Mouse (Mus musculus): ENCODE data around the gene Dennd1c. TPM values are rescaled to one million over a fixed set of nuclear protein-coding genes. Genes with fewer than 3 reads are reported as not detected.
A peak's percentile ranks its signal among the peaks of the same experiment; 100 is the strongest.

Gene Dennd1c
- 2.4 and 4.2 TPM in 2 replicates for polyA plus RNA-seq (2015; fragmentation: Nextera tagmentation; extraction: Ambion mirVana)

DNA sequence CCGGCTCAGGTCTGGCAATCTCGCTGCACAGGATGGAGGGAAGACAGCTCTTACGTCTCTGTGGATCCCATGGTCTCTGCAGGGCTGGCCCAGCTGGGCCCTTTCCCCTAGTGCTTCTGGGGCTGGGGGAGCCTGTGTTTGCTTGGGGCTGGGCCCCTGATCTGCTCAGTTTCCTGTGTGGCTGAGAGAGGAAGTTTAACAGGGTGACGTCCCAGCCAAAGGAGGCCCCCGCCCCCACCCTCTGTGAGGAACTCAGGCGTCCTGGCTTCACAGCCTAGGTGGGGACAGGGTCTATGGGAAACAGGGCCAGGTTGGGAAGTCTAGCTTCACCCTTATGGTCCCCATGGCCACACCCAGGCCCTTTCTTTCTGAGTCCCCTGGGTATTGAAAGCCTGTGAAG, at the start of gene Dennd1c:
Gene Dennd1c (minus strand): TSS at position 179 of the 400 bp plus-strand sequence.
- ATAC-seq = peak; percentile 26; the same call in 1 of the 2 replicates
- whole genome bisulfite sequencing = 62% methylated on average over 6 of the region's 6 CpGs
- no peak within 1 kb of the TSS for H3K27ac ChIP-seq (ENCODE audit: low read length)
- no peak within 1 kb of the TSS for H3K9ac ChIP-seq (replicated peaks; ENCODE audit: low read depth, low read length)
- H3K4me3 ChIP-seq (replicated peaks; ENCODE audit: low read length) = no peak within 1 kb of the TSS
- H3K4me1 ChIP-seq (replicated peaks; ENCODE audit: control insufficient read depth, insufficient read depth, low read length) = no peaks in the 10 kb centered on the region
- peaks cover 17% of the 10 kb centered on the region for H3K36me3 ChIP-seq (ENCODE audit: control insufficient read depth, insufficient read depth)
- H3K4me2 ChIP-seq (ENCODE audit: low read length) = no peak within 1 kb of the TSS
- H3K9me3 ChIP-seq (ENCODE audit: control insufficient read depth, low read length) = no peaks in the 10 kb centered on the region
- no peaks in the 10 kb centered on the region for H3K27me3 ChIP-seq (replicated peaks; ENCODE audit: control insufficient read depth, insufficient read depth, low read length)

DNA sequence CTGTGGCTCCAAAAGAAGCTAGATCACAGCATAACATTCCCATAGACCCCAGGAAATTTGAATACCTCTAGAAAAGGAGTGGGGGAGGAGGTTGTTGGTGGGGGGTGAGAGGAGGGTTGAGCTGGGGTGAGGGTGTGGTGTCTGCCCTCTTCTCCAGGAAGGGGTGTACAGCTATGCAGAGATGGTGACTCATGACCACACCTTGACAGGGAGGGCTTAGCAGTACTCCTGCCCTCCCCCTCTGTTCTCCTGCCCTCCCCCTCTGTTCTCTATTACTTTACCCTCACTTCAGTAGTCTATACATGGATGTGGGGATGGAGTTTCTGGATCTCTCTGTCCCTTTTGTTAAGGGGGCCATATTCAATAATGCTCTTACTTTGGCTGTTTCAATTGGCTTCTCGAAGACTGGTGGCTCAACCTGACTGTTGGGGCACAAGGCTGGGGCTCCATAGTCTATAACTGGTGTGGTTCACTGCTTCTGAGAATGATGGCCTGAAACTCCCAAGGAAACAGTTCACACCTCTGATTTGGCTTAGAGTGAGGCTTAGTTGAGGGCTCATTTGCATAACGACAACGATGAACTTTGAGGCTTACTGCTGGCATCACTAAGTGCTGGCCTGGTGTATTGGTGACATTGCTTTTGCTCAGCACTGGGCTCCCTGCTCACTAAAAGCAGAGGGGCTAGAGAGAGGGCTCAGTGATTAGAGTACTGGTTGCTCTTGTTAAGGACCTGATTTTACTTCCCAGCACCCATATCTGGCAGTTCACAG, 47.7 kb upstream of the Dennd1c start:
- no peaks in the 10 kb centered on the region for H3K9me3 ChIP-seq (ENCODE audit: control insufficient read depth, low read length)
- WGBS = 55% methylated on average over 3 of the region's 3 CpGs
- H3K27me3 ChIP-seq (replicated peaks; ENCODE audit: control insufficient read depth, insufficient read depth, low read length) = no peaks in the 10 kb centered on the region
- no peak overlapping the region for H3K27ac ChIP-seq (ENCODE audit: low read length)
- H3K9ac ChIP-seq (replicated peaks; ENCODE audit: low read depth, low read length) = no peak overlapping the region
- H3K36me3 ChIP-seq (ENCODE audit: control insufficient read depth, insufficient read depth) = no peaks in the 10 kb centered on the region
- H3K4me1 ChIP-seq (replicated peaks; ENCODE audit: control insufficient read depth, insufficient read depth, low read length) = no peaks in the 10 kb centered on the region
- no peak overlapping the region for H3K4me2 ChIP-seq (ENCODE audit: low read length)
- ATAC-seq = no peak
- H3K4me3 ChIP-seq (replicated peaks; ENCODE audit: low read length) = no peak overlapping the region

DNA sequence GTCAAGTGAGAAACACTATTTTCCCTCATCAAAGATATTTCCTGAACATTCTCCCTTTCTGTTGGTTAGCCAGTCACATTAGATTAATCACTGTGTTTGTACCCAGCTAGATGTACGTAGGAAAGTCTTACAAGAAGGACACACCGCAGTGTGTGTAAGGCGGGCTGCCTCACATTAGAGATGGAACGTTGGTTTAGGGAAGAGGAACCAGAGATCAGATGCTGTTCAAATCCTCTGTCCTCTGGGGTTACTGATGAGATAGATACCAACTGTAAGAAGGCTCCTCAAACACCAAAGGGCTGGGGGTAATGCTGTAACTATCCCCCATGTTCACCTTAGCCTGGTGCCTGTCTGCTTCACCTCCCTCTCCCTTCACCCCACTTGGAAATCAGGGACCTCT, 46.5 kb upstream of the Dennd1c start:
- 90% methylated on average over 4 of the region's 4 CpGs for WGBS
- no peak for ATAC-seq
- no peak overlapping the region for H3K27ac ChIP-seq (ENCODE audit: low read length)
- no peak overlapping the region for H3K4me2 ChIP-seq (ENCODE audit: low read length)
- no peaks in the 10 kb centered on the region for H3K27me3 ChIP-seq (replicated peaks; ENCODE audit: control insufficient read depth, insufficient read depth, low read length)
- no peaks in the 10 kb centered on the region for H3K36me3 ChIP-seq (ENCODE audit: control insufficient read depth, insufficient read depth)
- H3K9ac ChIP-seq (replicated peaks; ENCODE audit: low read depth, low read length) = no peak overlapping the region
- no peak overlapping the region for H3K4me3 ChIP-seq (replicated peaks; ENCODE audit: low read length)
- H3K9me3 ChIP-seq (ENCODE audit: control insufficient read depth, low read length) = no peaks in the 10 kb centered on the region
- H3K4me1 ChIP-seq (replicated peaks; ENCODE audit: control insufficient read depth, insufficient read depth, low read length) = no peaks in the 10 kb centered on the region

DNA sequence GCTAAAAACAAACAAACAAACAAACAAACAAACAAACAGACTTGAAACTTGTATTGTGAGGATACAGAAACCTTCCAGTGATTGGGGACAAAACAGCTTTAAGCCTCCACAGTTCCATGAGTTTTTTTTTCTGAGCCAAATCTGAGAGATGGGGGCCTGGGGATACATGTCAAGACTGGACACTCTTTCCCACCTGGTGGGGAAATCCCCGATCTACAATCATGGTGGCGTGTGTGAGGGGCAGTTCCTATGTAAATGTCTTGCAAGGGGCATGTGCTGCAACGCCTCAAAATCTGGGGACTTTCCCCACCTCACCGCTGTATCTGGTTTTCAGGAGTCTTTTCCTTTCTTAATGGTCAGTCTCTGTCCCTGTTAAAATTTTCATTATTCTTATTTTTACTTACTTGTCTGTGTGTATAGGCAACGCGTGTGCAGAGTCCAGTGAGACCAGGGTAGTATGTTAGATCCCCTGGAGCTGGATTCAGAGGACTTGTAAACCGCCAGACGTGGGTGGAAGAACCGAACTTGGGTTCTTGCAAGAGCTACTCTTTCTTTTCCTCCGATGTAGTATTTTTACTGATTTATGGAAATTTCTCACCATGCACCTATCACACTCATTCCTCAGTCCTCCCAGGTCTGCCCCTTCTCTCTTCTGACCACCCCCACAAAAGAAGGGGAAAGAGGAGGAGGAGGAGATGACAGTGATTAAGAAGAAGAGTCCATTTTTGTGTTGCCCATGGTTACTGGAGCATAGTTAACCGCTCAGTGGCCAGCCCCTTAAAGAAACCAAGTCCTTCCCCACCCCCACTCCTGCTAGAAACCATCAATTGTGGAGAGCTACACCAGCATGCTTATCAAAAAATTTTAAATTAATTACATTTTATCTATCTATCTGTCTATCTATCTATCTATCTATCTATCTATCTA, 45.1 kb upstream of the Dennd1c start:
- ATAC-seq = no peak
- no peaks in the 10 kb centered on the region for H3K36me3 ChIP-seq (ENCODE audit: control insufficient read depth, insufficient read depth)
- H3K4me3 ChIP-seq (replicated peaks; ENCODE audit: low read length) = no peak overlapping the region
- no peaks in the 10 kb centered on the region for H3K9me3 ChIP-seq (ENCODE audit: control insufficient read depth, low read length)
- no peaks in the 10 kb centered on the region for H3K4me1 ChIP-seq (replicated peaks; ENCODE audit: control insufficient read depth, insufficient read depth, low read length)
- WGBS = 89% methylated on average over 11 of the region's 11 CpGs
- H3K4me2 ChIP-seq (ENCODE audit: low read length) = no peak overlapping the region
- H3K9ac ChIP-seq (replicated peaks; ENCODE audit: low read depth, low read length) = no peak overlapping the region
- H3K27ac ChIP-seq (ENCODE audit: low read length) = no peak overlapping the region
- no peaks in the 10 kb centered on the region for H3K27me3 ChIP-seq (replicated peaks; ENCODE audit: control insufficient read depth, insufficient read depth, low read length)

DNA sequence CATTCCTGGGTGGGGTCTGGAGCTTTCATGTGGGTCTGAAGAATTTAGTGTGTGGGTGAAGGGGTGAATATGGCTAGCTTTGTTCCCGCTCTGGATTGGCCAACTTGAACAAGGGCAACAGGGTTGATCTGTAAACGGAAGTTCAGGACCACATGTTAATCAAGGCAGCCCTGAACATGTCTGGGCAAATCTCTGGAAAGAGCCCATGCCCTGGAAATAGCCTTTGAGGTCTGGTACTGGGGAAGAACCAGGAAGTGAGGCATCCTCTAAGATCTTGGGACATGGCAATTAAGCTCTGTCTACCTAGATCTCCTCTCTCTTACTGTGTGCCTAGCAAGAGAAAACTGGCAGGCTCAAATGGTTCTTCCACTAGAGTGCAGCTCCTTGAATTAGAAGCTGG, 43.5 kb upstream of the Dennd1c start:
- ATAC-seq = no peak
- no peak overlapping the region for H3K9ac ChIP-seq (replicated peaks; ENCODE audit: low read depth, low read length)
- H3K27me3 ChIP-seq (replicated peaks; ENCODE audit: control insufficient read depth, insufficient read depth, low read length) = no peaks in the 10 kb centered on the region
- WGBS = 93% methylated on average over 2 of the region's 2 CpGs
- no peak overlapping the region for H3K4me2 ChIP-seq (ENCODE audit: low read length)
- H3K27ac ChIP-seq (ENCODE audit: low read length) = no peak overlapping the region
- no peaks in the 10 kb centered on the region for H3K9me3 ChIP-seq (ENCODE audit: control insufficient read depth, low read length)
- H3K4me1 ChIP-seq (replicated peaks; ENCODE audit: control insufficient read depth, insufficient read depth, low read length) = no peaks in the 10 kb centered on the region
- H3K4me3 ChIP-seq (replicated peaks; ENCODE audit: low read length) = no peak overlapping the region
- no peaks in the 10 kb centered on the region for H3K36me3 ChIP-seq (ENCODE audit: control insufficient read depth, insufficient read depth)

DNA sequence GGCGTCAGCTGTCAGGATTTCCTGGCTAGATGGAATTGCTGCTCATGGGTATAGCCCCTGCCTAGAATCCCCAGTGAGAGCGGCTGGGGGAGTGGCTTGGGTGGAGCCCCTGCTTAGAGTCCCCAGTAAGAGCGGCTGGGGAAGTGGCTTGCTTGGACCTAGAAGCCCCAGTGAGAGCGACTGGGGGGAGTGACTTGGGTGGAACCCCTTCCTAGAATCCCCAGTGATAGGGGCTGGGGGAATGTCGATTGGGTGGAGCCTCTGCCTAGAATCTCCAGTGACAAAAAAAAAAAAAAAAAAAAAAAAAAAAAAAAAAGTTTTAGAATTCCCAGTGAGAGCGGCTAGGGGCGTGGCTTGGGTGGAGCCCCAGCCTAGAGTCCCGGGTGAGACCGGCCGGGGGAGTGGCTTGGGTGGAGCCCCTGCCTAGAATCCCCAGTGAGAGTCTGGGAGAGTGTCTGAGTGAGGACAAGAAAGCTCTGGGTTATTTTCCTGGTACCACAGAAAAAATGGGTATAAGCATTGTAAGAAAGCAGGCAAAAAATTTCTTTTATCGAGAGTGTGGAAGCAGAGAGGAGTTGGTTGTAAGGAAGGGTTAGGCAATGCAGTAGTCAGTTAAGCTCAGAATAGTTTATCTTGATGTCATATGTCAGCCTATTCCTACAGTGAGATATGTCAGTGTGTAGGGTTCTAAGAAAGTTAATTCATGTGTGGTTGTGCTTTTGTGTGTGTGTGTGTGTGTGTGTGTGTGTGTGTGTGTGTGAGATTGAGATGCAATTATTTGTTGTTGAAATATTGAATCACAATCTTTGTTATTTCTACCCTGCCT, 40.4 kb upstream of the Dennd1c start:
- H3K4me1 ChIP-seq (replicated peaks; ENCODE audit: control insufficient read depth, insufficient read depth, low read length) = no peaks in the 10 kb centered on the region
- H3K27ac ChIP-seq (ENCODE audit: low read length) = no peak overlapping the region
- H3K27me3 ChIP-seq (replicated peaks; ENCODE audit: control insufficient read depth, insufficient read depth, low read length) = no peaks in the 10 kb centered on the region
- H3K9ac ChIP-seq (replicated peaks; ENCODE audit: low read depth, low read length) = no peak overlapping the region
- no peaks in the 10 kb centered on the region for H3K9me3 ChIP-seq (ENCODE audit: control insufficient read depth, low read length)
- 4% methylated on average over 11 of the region's 11 CpGs for WGBS
- no peak overlapping the region for H3K4me3 ChIP-seq (replicated peaks; ENCODE audit: low read length)
- peak; percentile 67 for ATAC-seq
- H3K36me3 ChIP-seq (ENCODE audit: control insufficient read depth, insufficient read depth) = no peaks in the 10 kb centered on the region
- H3K4me2 ChIP-seq (ENCODE audit: low read length) = peak overlapping the region; percentile 16; the same call in 1 of the 2 replicates

DNA sequence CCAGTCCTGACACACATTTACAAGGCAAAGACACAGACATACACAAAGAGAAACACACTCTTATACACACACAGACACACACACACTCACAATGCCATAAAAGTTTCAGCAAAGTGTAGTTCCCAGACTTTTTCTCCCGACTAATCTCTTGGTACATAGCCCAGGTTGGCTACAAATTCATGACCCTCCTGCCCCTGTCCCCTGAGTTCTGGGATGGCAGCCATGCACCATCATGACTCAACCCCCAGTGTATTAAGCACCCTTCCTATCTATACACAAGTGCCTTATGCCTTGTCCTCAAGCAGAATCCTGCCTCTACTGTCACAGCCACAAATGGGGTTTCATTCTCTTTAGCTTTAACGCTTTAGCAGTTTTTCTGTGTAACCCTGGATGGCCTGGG, 38.5 kb upstream of the Dennd1c start:
- Histone ChIP-seq H3K27ac (ENCODE audit: low read length) (no peak overlapping the region), H3K9ac (replicated peaks; ENCODE audit: low read depth, low read length) (no peak overlapping the region), H3K36me3 (ENCODE audit: control insufficient read depth, insufficient read depth) (no peaks in the 10 kb centered on the region), H3K9me3 (ENCODE audit: control insufficient read depth, low read length) (no peaks in the 10 kb centered on the region), H3K4me1 (replicated peaks; ENCODE audit: control insufficient read depth, insufficient read depth, low read length) (no peaks in the 10 kb centered on the region), H3K4me2 (ENCODE audit: low read length) (no peak overlapping the region), H3K27me3 (replicated peaks; ENCODE audit: control insufficient read depth, insufficient read depth, low read length) (no peaks in the 10 kb centered on the region), H3K4me3 (replicated peaks; ENCODE audit: low read length) (no peak overlapping the region)
- no peak for ATAC-seq
- WGBS = 75% methylated on average over 2 of the region's 2 CpGs

DNA sequence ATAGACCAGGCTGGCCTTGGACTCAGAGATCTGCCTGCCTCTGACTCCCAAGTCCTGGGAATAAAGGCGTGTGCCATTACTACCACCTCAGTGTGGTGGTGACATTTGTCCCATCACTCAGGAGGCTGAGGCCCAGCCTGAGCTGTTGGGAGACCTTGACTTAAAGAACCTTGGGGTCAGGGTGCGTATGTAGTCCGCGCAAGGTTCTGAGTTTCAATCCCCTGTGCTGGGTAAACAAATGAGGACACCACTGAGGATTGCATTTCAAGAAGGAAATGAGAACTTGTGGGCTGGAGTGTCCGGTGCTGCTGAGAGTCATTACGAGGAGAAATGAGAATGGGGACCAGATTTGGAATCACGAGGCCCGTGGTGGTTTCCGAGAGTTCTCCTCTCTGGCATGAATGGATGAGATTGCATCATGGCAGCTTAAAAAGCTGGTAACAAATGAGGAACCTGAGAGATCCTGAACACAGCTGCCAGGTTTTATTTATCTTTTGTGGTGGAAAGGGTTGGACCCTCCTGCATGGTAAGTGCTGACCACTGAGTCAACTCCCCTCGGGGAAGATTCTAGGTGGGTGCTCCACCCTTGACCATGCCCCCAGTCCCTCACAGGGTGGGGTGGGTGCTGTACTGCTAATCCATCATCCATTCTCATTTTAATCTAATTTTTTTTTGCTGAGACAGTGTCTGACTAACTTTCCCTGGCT, 34.6 kb upstream of the Dennd1c start:
- Histone ChIP-seq H3K9ac (replicated peaks; ENCODE audit: low read depth, low read length) (no peak overlapping the region), H3K4me2 (ENCODE audit: low read length) (no peak overlapping the region), H3K36me3 (ENCODE audit: control insufficient read depth, insufficient read depth) (no peaks in the 10 kb centered on the region), H3K27me3 (replicated peaks; ENCODE audit: control insufficient read depth, insufficient read depth, low read length) (no peaks in the 10 kb centered on the region), H3K4me3 (replicated peaks; ENCODE audit: low read length) (no peak overlapping the region), H3K9me3 (ENCODE audit: control insufficient read depth, low read length) (no peaks in the 10 kb centered on the region), H3K27ac (ENCODE audit: low read length) (no peak overlapping the region), H3K4me1 (replicated peaks; ENCODE audit: control insufficient read depth, insufficient read depth, low read length) (no peaks in the 10 kb centered on the region)
- WGBS = 86% methylated on average over 10 of the region's 10 CpGs
- no peak for ATAC-seq

Measured in forebrain, embryonic 16.5 days (tissue).